Mouse (Mus musculus) heart, embryonic 14.5 days (tissue): ENCODE measurements around the gene Glo1. TPM values are rescaled to one million over a fixed set of nuclear protein-coding genes. Genes with fewer than 3 reads are reported as not detected.

Source experiments
- ATAC-seq: fragments of 200-750 bp; cut with Nextera tagmentation; 2 replicates; pipeline ENCODE4 v1.8.0; 2017; ENCODE audit warnings: low read depth, moderate TSS enrichment; ENCODE audit not compliant: insufficient number of reproducible peaks, insufficient read depth, low FRiP score
- H3K27ac ChIP-seq, 2 experiments: fragments of 200-500 bp in 1 of 2; fragments of 300-500 bp in 1 of 2; sonication (generic) in 1 of 2; replicated peaks in 1 of 2; 2 replicates each; pipeline ENCODE4 v1.5.1; 2012 to 2014; ENCODE audit warnings: low read depth in 2 of 2, low read length in 2 of 2, control low read depth in 1 of 2, mild to moderate bottlenecking in 1 of 2, mixed read lengths in 1 of 2; ENCODE audit not compliant: control insufficient read depth in 1 of 2, insufficient read depth in 1 of 2
- H3K27me3 ChIP-seq: fragments of 300-500 bp; sonication (generic); 2 replicates; pipeline ENCODE4 v1.6.1; 2014; ENCODE audit warnings: mild to moderate bottlenecking, low read length, control low read depth; ENCODE audit not compliant: control insufficient read depth, insufficient read depth
- H3K36me3 ChIP-seq: fragments of 300-500 bp; sonication (generic); 2 replicates; pipeline ENCODE4 v1.6.1; 2014; ENCODE audit warnings: mild to moderate bottlenecking, control low read depth, low read length, mixed read lengths; ENCODE audit not compliant: control insufficient read depth, insufficient read depth
- H3K4me1 ChIP-seq, 2 experiments: fragments of 200-500 bp in 1 of 2; fragments of 300-500 bp in 1 of 2; sonication (generic) in 1 of 2; 2 replicates each; pipeline ENCODE4 v1.6.1; 2012 to 2014; ENCODE audit warnings: low read length in 2 of 2, control low read depth in 1 of 2, mixed read lengths in 1 of 2; ENCODE audit not compliant: control insufficient read depth in 2 of 2, insufficient read depth in 2 of 2
- H3K4me2 ChIP-seq: fragments of 300-500 bp; sonication (generic); 2 replicates; pipeline ENCODE4 v1.6.1; 2014; ENCODE audit warnings: mild to moderate bottlenecking, low read length
- H3K4me3 ChIP-seq, 2 experiments: fragments of 200-500 bp in 1 of 2; fragments of 300-500 bp in 1 of 2; sonication (generic) in 1 of 2; 2 replicates each; pipeline ENCODE4 v1.5.1; 2012 to 2014; ENCODE audit warnings: low read length in 2 of 2, mild to moderate bottlenecking in 2 of 2, control low read depth in 1 of 2, low read depth in 1 of 2, moderate library complexity in 1 of 2; ENCODE audit not compliant: control insufficient read depth in 1 of 2, insufficient read depth in 1 of 2
- H3K9ac ChIP-seq: fragments of 300-500 bp; sonication (generic); 2 replicates; pipeline ENCODE4 v1.6.1; 2014; ENCODE audit warnings: mild to moderate bottlenecking, low read length
- H3K9me3 ChIP-seq: fragments of 300-500 bp; sonication (generic); 2 replicates; pipeline ENCODE4 v1.6.1; 2016; ENCODE audit warnings: low read length, control low read depth; ENCODE audit not compliant: control insufficient read depth
- WGBS: fragments of 180-500 bp; shearing (Covaris S2); extraction: QIAGEN DNeasy Blood & Tissue Kit; methylation state at CpG from one replicate; pipeline ENCODE4 v1.1.7; 2014; 5-methylcytosine and 5-hydroxymethylcytosine counted together
- polyA plus RNA-seq: library from polyadenylated mRNA; unstranded; fragments of >200 nt; fragmentation: Nextera tagmentation; extraction: Ambion mirVana; gene quantifications from 2 replicates; pipeline ENCODE4 v1.2.1, GENCODE M21; 2014

Gene Glo1
- polyA plus RNA-seq, 1 experiment from 2014 or later, result 225 TPM

GRCm38 (mm10) chr17:30606634-30607081 lies 20.0 kb downstream of the Glo1 start:
- H3K27me3 ChIP-seq, result no peaks in the 10 kb centered on the region
- peaks cover 26% of the 10 kb centered on the region for H3K36me3 ChIP-seq
- H3K9me3 ChIP-seq, result no peaks in the 10 kb centered on the region
- ATAC-seq, result no peak
- H3K27ac ChIP-seq, result no peak overlapping the region
- 82% methylated on average over 8 of the region's 8 CpGs for WGBS
- no peak overlapping the region for H3K4me2 ChIP-seq
- no peak overlapping the region for H3K4me3 ChIP-seq
- peaks cover 8 to 19% of the 10 kb centered on the region in 2 experiments for H3K4me1 ChIP-seq
- H3K9ac ChIP-seq, result no peak overlapping the region

GRCm38 (mm10) chr17:30606206-30606605 lies 20.5 kb downstream of the Glo1 start:
- no peaks in the 10 kb centered on the region for H3K9me3 ChIP-seq

GRCm38 (mm10) chr17:30605001-30605400 lies 21.7 kb downstream of the Glo1 start:
- no peaks in the 10 kb centered on the region for H3K27me3 ChIP-seq
- no peak overlapping the region for H3K4me2 ChIP-seq
- 94% methylated on average over 5 of the region's 5 CpGs for WGBS
- no peak overlapping the region for H3K4me3 ChIP-seq
- peaks cover 8 to 9% of the 10 kb centered on the region in 2 experiments for H3K4me1 ChIP-seq
- no peak overlapping the region for H3K9ac ChIP-seq
- H3K27ac ChIP-seq, result no peak overlapping the region
- peaks cover 43% of the 10 kb centered on the region for H3K36me3 ChIP-seq
- H3K9me3 ChIP-seq, result no peaks in the 10 kb centered on the region
- no peak for ATAC-seq

More at GRCm38 (mm10) chr17:30606206-30606605, 20.5 kb downstream of the Glo1 start:
- Histone ChIP-seq H3K4me1 (peaks cover 8 to 14% of the 10 kb centered on the region in 2 experiments), H3K4me2 (no peak overlapping the region), H3K36me3 (peaks cover 31% of the 10 kb centered on the region), H3K27me3 (no peaks in the 10 kb centered on the region), H3K4me3 (no peak overlapping the region), H3K9ac (no peak overlapping the region), H3K27ac (no peak overlapping the region)
- 85% methylated on average over 11 of the region's 11 CpGs for WGBS
- no peak for ATAC-seq

GRCm38 (mm10) chr17:30604296-30604695 lies 22.4 kb downstream of the Glo1 start:
- H3K27ac ChIP-seq, result no peak overlapping the region
- H3K9ac ChIP-seq, result no peak overlapping the region
- WGBS, result 90% methylated on average over 6 of the region's 6 CpGs
- no peak for ATAC-seq
- H3K4me1 ChIP-seq, result peaks cover 3 to 4% of the 10 kb centered on the region in 2 experiments
- H3K9me3 ChIP-seq, result no peaks in the 10 kb centered on the region
- peaks cover 48% of the 10 kb centered on the region for H3K36me3 ChIP-seq
- no peaks in the 10 kb centered on the region for H3K27me3 ChIP-seq
- H3K4me2 ChIP-seq, result no peak overlapping the region
- no peak overlapping the region for H3K4me3 ChIP-seq

GRCm38 (mm10) chr17:30602175-30602574 lies 24.5 kb downstream of the Glo1 start:
- no peak for ATAC-seq
- H3K27me3 ChIP-seq, result no peaks in the 10 kb centered on the region
- H3K36me3 ChIP-seq, result peaks cover 67% of the 10 kb centered on the region
- H3K27ac ChIP-seq, result no peak overlapping the region
- H3K9me3 ChIP-seq, result no peaks in the 10 kb centered on the region
- WGBS, result 94% methylated on average over 14 of the region's 14 CpGs
- no peaks in the 10 kb centered on the region for H3K4me1 ChIP-seq
- H3K4me2 ChIP-seq, result no peak overlapping the region
- no peak overlapping the region for H3K9ac ChIP-seq
- H3K4me3 ChIP-seq, result no peak overlapping the region

- ATAC-seq, result no peak
- 91% methylated on average over 5 of the region's 5 CpGs for WGBS
- no peaks in the 10 kb centered on the region for H3K27me3 ChIP-seq
- no peak overlapping the region for H3K9ac ChIP-seq
- H3K36me3 ChIP-seq, result peaks cover 90% of the 10 kb centered on the region
- no peak overlapping the region for H3K4me3 ChIP-seq
- no peaks in the 10 kb centered on the region for H3K9me3 ChIP-seq
- H3K27ac ChIP-seq, result no peak overlapping the region
- no peaks in the 10 kb centered on the region for H3K4me1 ChIP-seq
- H3K4me2 ChIP-seq, result no peak overlapping the region
These were observed 28.4 kb downstream of the Glo1 start for GRCm38 (mm10) chr17:30598300-30598699.

GRCm38 (mm10) chr17:30597786-30598185 lies 28.9 kb downstream of the Glo1 start:
- Histone ChIP-seq H3K27me3 (no peaks in the 10 kb centered on the region), H3K4me3 (no peak overlapping the region), H3K4me2 (no peak overlapping the region), H3K4me1 (no peaks in the 10 kb centered on the region), H3K9ac (no peak overlapping the region), H3K36me3 (peaks cover 90% of the 10 kb centered on the region), H3K9me3 (no peaks in the 10 kb centered on the region), H3K27ac (no peak overlapping the region)
- WGBS, result 87% methylated on average over 9 of the region's 9 CpGs
- no peak for ATAC-seq

- Histone ChIP-seq H3K4me2 (no peak overlapping the region), H3K36me3 (peaks cover 72% of the 10 kb centered on the region), H3K9me3 (no peaks in the 10 kb centered on the region), H3K27me3 (no peaks in the 10 kb centered on the region), H3K4me3 (no peak overlapping the region), H3K9ac (no peak overlapping the region), H3K4me1 (no peaks in the 10 kb centered on the region), H3K27ac (no peak overlapping the region)
- no peak for ATAC-seq
- 64% methylated on average over 6 of the region's 6 CpGs for WGBS
These were observed 31.8 kb downstream of the Glo1 start for GRCm38 (mm10) chr17:30594846-30595245.
